Mouse (Mus musculus) MEL (cell line): Measurements from ENCODE around the gene Pparg.

Experiments used
- EP300 ChIP-seq, 2 experiments: IDR thresholded peaks; 2 replicates each; pipeline ENCODE4 v1.6.1; 2011; ENCODE audit warnings: improper control_type of control experiment in 2 of 2, low read length in 2 of 2, low read depth in 1 of 2, mild to moderate bottlenecking in 1 of 2
- GATA1 ChIP-seq: IDR thresholded peaks from 2 replicates; pipeline ENCODE4 v1.6.1; 2011; ENCODE audit warnings: low read depth, low read length, improper control_type of control experiment
- HCFC1 ChIP-seq: IDR thresholded peaks from 2 replicates; pipeline ENCODE4 v1.6.1; 2012; ENCODE audit warnings: low read depth, mild to moderate bottlenecking, inconsistent platforms, low read length, improper control_type of control experiment, moderate library complexity
- POLR2A ChIP-seq, 2 experiments: IDR thresholded peaks; 2 replicates each; pipeline ENCODE4 v1.6.1; 2011 to 2012; ENCODE audit warnings: low read length in 2 of 2, mild to moderate bottlenecking in 2 of 2, control low read depth in 1 of 2, improper control_type of control experiment in 1 of 2, low read depth in 1 of 2, moderate library complexity in 1 of 2; ENCODE audit not compliant: control insufficient read depth in 1 of 2, insufficient read depth in 1 of 2, poor library complexity in 1 of 2
- POLR2AphosphoS2 ChIP-seq: IDR thresholded peaks from 2 replicates; pipeline ENCODE4 v1.6.1; 2011; ENCODE audit warnings: low read length, improper control_type of control experiment
- TBP ChIP-seq: IDR thresholded peaks from 2 replicates; pipeline ENCODE4 v1.8.0; 2011; ENCODE audit warnings: low read depth, low read length, improper control_type of control experiment
- UBTF ChIP-seq: IDR thresholded peaks from 2 replicates; pipeline ENCODE4 v1.6.1; 2012; ENCODE audit warnings: low read depth, mild to moderate bottlenecking, inconsistent platforms, low read length, improper control_type of control experiment, moderate library complexity, borderline replicate concordance; ENCODE audit not compliant: insufficient read depth
- ZMIZ1 ChIP-seq: IDR thresholded peaks from 2 replicates; pipeline ENCODE4 v1.6.1; 2012; ENCODE audit warnings: low read depth, mild to moderate bottlenecking, inconsistent platforms, low read length, improper control_type of control experiment, moderate library complexity

DNA sequence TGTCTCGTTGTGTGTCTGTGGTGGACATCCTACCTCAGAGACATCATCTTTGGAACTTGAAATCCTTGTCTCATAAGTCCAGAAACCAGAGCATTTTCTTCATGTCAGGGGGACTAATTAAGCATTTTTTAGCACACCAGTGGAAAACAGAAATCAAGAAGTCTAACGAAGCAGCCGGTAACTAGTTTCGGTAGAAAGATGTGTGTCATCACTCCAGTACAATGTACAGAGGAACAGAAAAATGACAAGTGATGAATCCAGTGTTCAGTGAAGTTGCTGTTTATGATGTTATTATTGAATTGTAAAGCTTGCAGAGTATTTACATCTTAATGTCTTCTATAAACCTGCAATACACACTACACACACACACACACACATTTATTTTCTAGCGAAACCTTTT, 19.8 kb downstream of the Pparg start:
- TF ChIP-seq GATA1: no peak
- TF ChIP-seq POLR2A (IDR thresholded peaks at IDR 0.05; ENCODE audit: control insufficient read depth in 1 of 2, insufficient read depth in 1 of 2, low read depth in 1 of 2, low read length in 2 of 2, poor library complexity in 1 of 2): no peak
- TF ChIP-seq POLR2AphosphoS2: no peak
- no peak for TF ChIP-seq TBP
- TF ChIP-seq HCFC1: no peak
- no peak for TF ChIP-seq UBTF
- no peak for TF ChIP-seq EP300 (IDR thresholded peaks at IDR 0.05; ENCODE audit: low read depth in 1 of 2, low read length in 2 of 2)
- no peak for TF ChIP-seq ZMIZ1
